Mouse (Mus musculus): ENCODE measurements at regions not wholly inside any gene's neighbourhood (a gene's known extent, or its start where the extent isn't known, plus 50 kb on each side); places are given as distances from the start of the nearest gene placed in this dataset.
A peak's percentile ranks its signal among the peaks of the same experiment; 100 is the strongest.

DNA sequence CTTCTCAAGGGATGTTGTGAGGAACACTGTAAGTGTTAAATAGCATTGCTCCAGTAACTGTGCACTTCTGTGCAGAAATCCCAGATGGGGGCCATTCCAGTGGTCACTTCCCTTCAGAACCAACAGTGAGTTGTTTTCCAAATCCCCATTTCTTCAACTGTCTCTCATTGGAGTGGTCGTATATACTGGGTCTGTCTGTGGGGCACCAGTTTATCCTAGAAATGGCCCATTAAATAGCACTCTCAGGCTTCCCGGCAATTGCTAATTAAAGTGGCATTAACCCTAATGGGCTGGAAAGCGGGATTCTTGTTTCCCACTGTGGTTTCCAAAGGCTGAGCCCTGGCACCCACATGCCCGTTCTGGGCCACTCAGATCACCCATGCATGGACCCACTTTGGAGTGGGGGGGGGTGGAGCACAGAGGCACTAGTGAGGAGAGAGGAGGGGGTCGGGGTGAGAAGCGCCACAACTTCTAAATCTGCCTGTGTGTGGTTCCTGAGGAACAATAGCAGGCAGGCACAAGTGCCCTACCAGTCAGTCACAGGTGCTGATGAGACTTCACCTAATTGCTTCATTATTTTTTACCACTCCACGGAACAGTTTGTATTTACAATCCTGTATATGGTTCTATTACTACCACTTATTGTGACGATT is 78.1 kb downstream of the Fam204a start:
- no peak overlapping the region for H3K9ac ChIP-seq (ENCODE audit: low read length)
- H3K9me3 ChIP-seq (ENCODE audit: control insufficient read depth, low read length): no peaks in the 10 kb centered on the region
- H3K4me1 ChIP-seq (ENCODE audit: control insufficient read depth, insufficient read depth, low read length): no peaks in the 10 kb centered on the region
- H3K4me3 ChIP-seq (ENCODE audit: low read depth, low read length): no peak overlapping the region
- WGBS: 26% methylated on average over 8 of the region's 8 CpGs
- peaks cover 20% of the 10 kb centered on the region for H3K27me3 ChIP-seq (ENCODE audit: control insufficient read depth, insufficient read depth, low read length)
- H3K27ac ChIP-seq (ENCODE audit: low read depth, low read length): no peak overlapping the region
- DNase-seq (ENCODE audit: low spot score): no peak
- no peak overlapping the region for H3K4me2 ChIP-seq (ENCODE audit: low read depth)
- ATAC-seq (ENCODE audit: insufficient read depth, low FRiP score, low TSS enrichment): no peak
- no peaks in the 10 kb centered on the region for H3K36me3 ChIP-seq (ENCODE audit: control insufficient read depth, insufficient read depth, low read length)

DNA sequence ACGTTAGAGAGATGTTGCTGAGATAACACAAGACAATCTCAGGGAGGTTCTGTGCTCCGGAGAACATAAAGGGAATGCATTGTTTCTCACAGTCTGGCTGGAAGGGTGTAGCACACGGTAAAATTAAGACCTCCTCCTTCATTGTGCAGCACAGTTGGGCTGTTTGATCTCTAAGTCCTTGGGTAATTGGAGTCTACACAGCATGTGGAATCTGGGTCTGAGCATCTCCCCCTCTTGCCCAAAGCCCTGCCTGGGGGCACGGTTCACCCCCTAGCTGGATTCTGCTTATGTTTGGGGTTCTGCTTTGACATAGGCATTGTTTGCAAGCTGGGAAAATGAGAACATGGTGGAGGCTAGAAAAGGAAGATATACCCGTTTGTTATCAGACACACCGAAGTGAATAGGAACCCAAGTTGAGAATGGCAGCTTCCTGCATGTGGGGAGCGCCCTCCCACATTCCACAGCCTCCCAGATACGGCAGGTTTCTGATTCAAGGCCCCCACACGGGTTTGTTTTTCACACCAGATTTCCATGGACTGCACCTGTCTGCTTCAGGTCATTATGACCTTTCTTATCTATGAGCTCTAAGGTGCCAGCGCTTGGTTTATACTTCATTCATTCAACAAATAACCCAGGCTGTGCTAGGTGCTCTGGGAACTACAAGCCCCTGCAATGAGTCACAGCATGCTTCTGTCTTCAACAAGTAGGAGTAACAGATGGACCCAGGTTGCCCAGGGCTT is 79.9 kb downstream of the Fam204a start:
- no peak for DNase-seq (ENCODE audit: low spot score)
- H3K27me3 ChIP-seq (ENCODE audit: control insufficient read depth, insufficient read depth, low read length): peaks cover 20% of the 10 kb centered on the region

DNA sequence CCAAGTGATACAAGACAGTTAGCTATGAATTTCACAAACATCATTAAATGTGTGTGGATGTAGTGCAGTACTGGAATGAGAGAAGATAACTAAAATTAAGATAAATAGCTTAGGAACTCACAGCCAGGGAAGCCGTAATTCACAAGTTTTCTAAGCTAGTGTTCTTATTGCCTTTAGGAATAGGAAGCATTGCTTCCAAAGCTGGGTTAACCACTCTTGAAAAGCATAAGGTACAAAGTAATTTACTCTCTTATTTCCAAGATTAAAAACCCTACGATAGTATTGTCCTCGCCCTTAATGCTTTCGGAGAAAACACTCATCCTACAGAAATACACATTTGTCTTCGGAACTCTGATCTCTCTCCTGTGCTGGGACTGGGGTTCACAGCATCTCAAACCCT is 81.3 kb downstream of the Fam204a start:
- H3K4me1 ChIP-seq (ENCODE audit: control insufficient read depth, insufficient read depth, low read length): no peaks in the 10 kb centered on the region
- ATAC-seq (ENCODE audit: insufficient read depth, low FRiP score, low TSS enrichment): no peak
- WGBS: 94% methylated on average over 5 of the region's 5 CpGs
- H3K9ac ChIP-seq (ENCODE audit: low read length): no peak overlapping the region
- H3K9me3 ChIP-seq (ENCODE audit: control insufficient read depth, low read length): no peaks in the 10 kb centered on the region
- no peak overlapping the region for H3K4me2 ChIP-seq (ENCODE audit: low read depth)
- H3K27ac ChIP-seq (ENCODE audit: low read depth, low read length): no peak overlapping the region
- no peak overlapping the region for H3K4me3 ChIP-seq (ENCODE audit: low read depth, low read length)
- DNase-seq (ENCODE audit: low spot score): no peak
- no peaks in the 10 kb centered on the region for H3K36me3 ChIP-seq (ENCODE audit: control insufficient read depth, insufficient read depth, low read length)
- peaks cover 20% of the 10 kb centered on the region for H3K27me3 ChIP-seq (ENCODE audit: control insufficient read depth, insufficient read depth, low read length)

More for the DNA sequence above, 79.9 kb downstream of the Fam204a start:
- no peak for ATAC-seq (ENCODE audit: insufficient read depth, low FRiP score, low TSS enrichment)
- no peak overlapping the region for H3K9ac ChIP-seq (ENCODE audit: low read length)
- no peak overlapping the region for H3K4me3 ChIP-seq (ENCODE audit: low read depth, low read length)
- H3K9me3 ChIP-seq (ENCODE audit: control insufficient read depth, low read length): no peaks in the 10 kb centered on the region
- H3K4me1 ChIP-seq (ENCODE audit: control insufficient read depth, insufficient read depth, low read length): no peaks in the 10 kb centered on the region
- no peaks in the 10 kb centered on the region for H3K36me3 ChIP-seq (ENCODE audit: control insufficient read depth, insufficient read depth, low read length)
- H3K27ac ChIP-seq (ENCODE audit: low read depth, low read length): no peak overlapping the region
- H3K4me2 ChIP-seq (ENCODE audit: low read depth): no peak overlapping the region
- 44% methylated on average over 10 of the region's 10 CpGs for WGBS

GRCm38 (mm10) chr19:60144336-60144989 is 82.0 kb downstream of the Fam204a start:
- Histone ChIP-seq H3K27me3 (ENCODE audit: control insufficient read depth, insufficient read depth, low read length) (peaks cover 20% of the 10 kb centered on the region), H3K4me3 (ENCODE audit: low read depth, low read length) (peak overlapping the region; percentile 13; the same call in 1 of the 2 replicates), H3K36me3 (ENCODE audit: control insufficient read depth, insufficient read depth, low read length) (no peaks in the 10 kb centered on the region), H3K9me3 (ENCODE audit: control insufficient read depth, low read length) (no peaks in the 10 kb centered on the region), H3K9ac (ENCODE audit: low read length) (no peak overlapping the region), H3K4me2 (ENCODE audit: low read depth) (peak overlapping the region; percentile 19; the same call in 1 of the 2 replicates), H3K4me1 (ENCODE audit: control insufficient read depth, insufficient read depth, low read length) (no peaks in the 10 kb centered on the region), H3K27ac (ENCODE audit: low read depth, low read length) (no peak overlapping the region)
- WGBS: 10% methylated on average over 20 of the region's 20 CpGs
- no peak for ATAC-seq (ENCODE audit: insufficient read depth, low FRiP score, low TSS enrichment)
- DNase-seq (ENCODE audit: low spot score): peak; percentile 84

GRCm38 (mm10) chr19:60138881-60139280 is 87.6 kb downstream of the Fam204a start:
- 59% methylated on average over 2 of the region's 2 CpGs for WGBS
- no peak for ATAC-seq (ENCODE audit: insufficient read depth, low FRiP score, low TSS enrichment)

GRCm38 (mm10) chr19:60136491-60136890 is 90.0 kb downstream of the Fam204a start:
- H3K9ac ChIP-seq (ENCODE audit: low read length): no peak overlapping the region
- no peaks in the 10 kb centered on the region for H3K4me1 ChIP-seq (ENCODE audit: control insufficient read depth, insufficient read depth, low read length)
- H3K9me3 ChIP-seq (ENCODE audit: control insufficient read depth, low read length): no peaks in the 10 kb centered on the region
- ATAC-seq (ENCODE audit: insufficient read depth, low FRiP score, low TSS enrichment): no peak
- H3K27me3 ChIP-seq (ENCODE audit: control insufficient read depth, insufficient read depth, low read length): no peaks in the 10 kb centered on the region
- no peaks in the 10 kb centered on the region for H3K36me3 ChIP-seq (ENCODE audit: control insufficient read depth, insufficient read depth, low read length)
- H3K27ac ChIP-seq (ENCODE audit: low read depth, low read length): no peak overlapping the region
- H3K4me3 ChIP-seq (ENCODE audit: low read depth, low read length): no peak overlapping the region
- 96% methylated on average over 1 of the region's 1 CpGs for WGBS
- no peak for DNase-seq (ENCODE audit: low spot score)
- H3K4me2 ChIP-seq (ENCODE audit: low read depth): no peak overlapping the region

More at GRCm38 (mm10) chr19:60138881-60139280, 87.6 kb downstream of the Fam204a start:
- H3K36me3 ChIP-seq (ENCODE audit: control insufficient read depth, insufficient read depth, low read length): no peaks in the 10 kb centered on the region
- no peaks in the 10 kb centered on the region for H3K4me1 ChIP-seq (ENCODE audit: control insufficient read depth, insufficient read depth, low read length)
- DNase-seq (ENCODE audit: low spot score): no peak
- H3K9me3 ChIP-seq (ENCODE audit: control insufficient read depth, low read length): no peaks in the 10 kb centered on the region
- H3K4me2 ChIP-seq (ENCODE audit: low read depth): no peak overlapping the region
- H3K27me3 ChIP-seq (ENCODE audit: control insufficient read depth, insufficient read depth, low read length): no peaks in the 10 kb centered on the region
- no peak overlapping the region for H3K27ac ChIP-seq (ENCODE audit: low read depth, low read length)
- H3K4me3 ChIP-seq (ENCODE audit: low read depth, low read length): no peak overlapping the region
- H3K9ac ChIP-seq (ENCODE audit: low read length): no peak overlapping the region

DNA sequence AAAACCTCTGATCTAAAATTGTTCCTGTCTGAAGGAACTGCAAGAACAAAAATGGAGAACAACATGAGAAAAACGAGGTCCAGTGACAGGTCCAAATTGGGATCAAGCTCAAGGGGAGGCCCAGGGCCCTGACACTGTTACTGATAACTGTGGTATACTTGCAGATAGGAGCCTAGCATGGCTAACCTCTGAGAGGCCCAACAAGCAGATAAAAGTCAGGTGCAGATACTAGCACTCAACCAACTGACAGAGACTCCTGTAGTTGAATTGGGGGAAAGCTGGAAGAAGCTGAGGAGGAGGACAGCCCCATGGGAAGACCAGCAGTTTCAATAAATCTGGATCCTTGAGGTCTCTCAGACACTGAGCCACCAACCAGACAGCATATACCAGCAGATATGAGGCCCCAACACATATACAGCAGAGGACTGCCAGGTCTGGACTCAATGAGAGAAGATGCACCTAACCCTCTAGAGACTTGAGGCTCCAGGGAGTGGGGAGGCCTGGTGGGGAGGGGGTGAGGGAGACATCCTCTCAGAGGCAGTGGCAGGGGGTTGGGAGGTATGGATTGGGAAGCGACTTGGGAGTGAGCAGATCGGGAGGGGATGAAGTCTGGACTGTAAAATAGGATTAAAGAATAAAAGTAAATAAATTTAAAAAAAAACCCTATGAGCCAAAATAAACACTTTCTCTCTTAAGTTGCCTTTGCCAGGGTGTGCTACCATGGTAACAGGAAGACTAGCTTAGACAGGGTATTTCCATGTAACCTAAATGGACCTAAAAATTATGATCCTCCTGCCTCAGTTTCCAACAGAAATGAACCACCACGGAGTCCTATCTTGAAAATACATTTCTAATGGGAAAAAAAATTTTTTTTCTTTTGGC is 91.8 kb downstream of the Fam204a start:
- Histone ChIP-seq H3K27me3 (ENCODE audit: control insufficient read depth, insufficient read depth, low read length) (no peaks in the 10 kb centered on the region), H3K9me3 (ENCODE audit: control insufficient read depth, low read length) (no peaks in the 10 kb centered on the region), H3K9ac (ENCODE audit: low read length) (no peak overlapping the region), H3K36me3 (ENCODE audit: control insufficient read depth, insufficient read depth, low read length) (no peaks in the 10 kb centered on the region), H3K4me3 (ENCODE audit: low read depth, low read length) (no peak overlapping the region), H3K27ac (ENCODE audit: low read depth, low read length) (no peak overlapping the region), H3K4me1 (ENCODE audit: control insufficient read depth, insufficient read depth, low read length) (no peaks in the 10 kb centered on the region), H3K4me2 (ENCODE audit: low read depth) (no peak overlapping the region)
- WGBS: 80% methylated on average over 4 of the region's 4 CpGs
- DNase-seq (ENCODE audit: low spot score) (no peak), ATAC-seq (ENCODE audit: insufficient read depth, low FRiP score, low TSS enrichment) (no peak)

- WGBS: 93% methylated on average over 2 of the region's 2 CpGs
- H3K9me3 ChIP-seq (ENCODE audit: control insufficient read depth, low read length): no peaks in the 10 kb centered on the region
- no peak overlapping the region for H3K27ac ChIP-seq (ENCODE audit: low read depth, low read length)
- H3K4me2 ChIP-seq (ENCODE audit: low read depth): no peak overlapping the region
- no peak overlapping the region for H3K9ac ChIP-seq (ENCODE audit: low read length)
- ATAC-seq (ENCODE audit: insufficient read depth, low FRiP score, low TSS enrichment) (no peak), DNase-seq (ENCODE audit: low spot score) (no peak)
- H3K4me3 ChIP-seq (ENCODE audit: low read depth, low read length): no peak overlapping the region
- no peaks in the 10 kb centered on the region for H3K36me3 ChIP-seq (ENCODE audit: control insufficient read depth, insufficient read depth, low read length)
- H3K27me3 ChIP-seq (ENCODE audit: control insufficient read depth, insufficient read depth, low read length): no peaks in the 10 kb centered on the region
- H3K4me1 ChIP-seq (ENCODE audit: control insufficient read depth, insufficient read depth, low read length): no peaks in the 10 kb centered on the region
Observed at GRCm38 (mm10) chr19:60129635-60130034, 96.9 kb downstream of the Fam204a start.
